23 mouse cellular contexts compared by ENCODE assay signal in genomic region chr17:27781059-27781687, GRCm38 (mm10). TPM values are rescaled to one million over a fixed set of nuclear protein-coding genes. Genes with fewer than 3 reads are reported as not detected.
DNase-seq lines count a peak whose midpoint lies in the region; ATAC-seq lines count a peak whose summit lies in the region.
"Had no signal": no experiment of that assay in that cellular context is flagged by ENCODE, and none has a peak within 500 bp of the region (broad histone marks: within the 10 kb centered on the region; RNA-seq: fewer than 3 reads in every experiment).

No protein-coding gene starts in this region.

- H3K79me2 ChIP-seq in macrophage (ENCODE audit: inconsistent target), result peaks cover 100% of the 10 kb centered on the region

- no peak overlapping the region for H3K9ac ChIP-seq in heart, embryonic 12.5 days
- H3K9ac ChIP-seq: forebrain, embryonic 15.5 days; limb, embryonic 15.5 days; neural tube, embryonic 12.5 days had no signal

- H3K4me1 ChIP-seq in heart, embryonic 12.5 days (replicated peaks), result peaks cover 38% of the 10 kb centered on the region
- H3K4me1 ChIP-seq: forebrain, embryonic 15.5 days; limb, embryonic 15.5 days; neural tube, embryonic 12.5 days had no signal

- H3K4me2 ChIP-seq in heart, embryonic 12.5 days, result no peak overlapping the region
- H3K4me2 ChIP-seq: forebrain, embryonic 15.5 days; limb, embryonic 15.5 days; neural tube, embryonic 12.5 days had no signal

- 62% methylated on average over 5 of the region's 5 CpGs for WGBS in heart, embryonic 12.5 days
- 90% methylated on average over 5 of the region's 5 CpGs for WGBS in macrophage (ENCODE audit: missing documents)

- H3K36me3 ChIP-seq in heart, embryonic 12.5 days, result peaks cover 40% of the 10 kb centered on the region
- peaks cover 24% of the 10 kb centered on the region for H3K36me3 ChIP-seq in macrophage (ENCODE audit: inconsistent target)

- no peak for ATAC-seq in heart, embryonic 12.5 days (ENCODE audit: insufficient number of reproducible peaks, low FRiP score)
- ATAC-seq: CD4-positive, CD25-positive, alpha-beta regulatory T cell, adult 4 months; forebrain, embryonic 15.5 days had no signal

- H3K4me3 ChIP-seq in heart, embryonic 12.5 days, result no peak overlapping the region
- H3K4me3 ChIP-seq in macrophage (ENCODE audit: inconsistent target), result no peak overlapping the region
- H3K4me3 ChIP-seq: forebrain, embryonic 15.5 days; gastrocnemius, adult 2 months; limb, embryonic 15.5 days; midbrain, embryonic 10.5 days; neural tube, embryonic 12.5 days had no signal

- no peaks in the 10 kb centered on the region for H3K27me3 ChIP-seq in heart, embryonic 12.5 days (replicated peaks)
- H3K27me3 ChIP-seq: forebrain, embryonic 15.5 days; limb, embryonic 15.5 days; neural tube, embryonic 12.5 days had no signal

- peak overlapping the region; percentile 23; the same call in 1 of the 2 replicates for H3K27ac ChIP-seq in heart, embryonic 12.5 days (ENCODE audit: poor library complexity, severe bottlenecking)
- H3K27ac ChIP-seq in macrophage, result 0 out of 2 replicates have a peak overlapping the region, but pooled peaks have one; percentile 37
- H3K27ac ChIP-seq: forebrain, embryonic 15.5 days; gastrocnemius, adult 2 months; limb, embryonic 15.5 days; midbrain, embryonic 10.5 days; neural tube, embryonic 12.5 days had no signal

- H3K9me3 ChIP-seq in heart, embryonic 12.5 days (replicated peaks), result no peaks in the 10 kb centered on the region
- H3K9me3 ChIP-seq: forebrain, embryonic 15.5 days; limb, embryonic 15.5 days; midbrain, embryonic 10.5 days; neural tube, embryonic 12.5 days had no signal

- no peak for DNase-seq in heart, adult 9 months (ENCODE audit: low spot score in 2 of 2)
- DNase-seq in 416B (ENCODE audit: low read depth) (peak; percentile 74), NIH3T3 (ENCODE audit: low read depth) (peak; percentile 66)
- DNase-seq in B cell, adult 2 months, result no peak
- DNase-seq in urinary bladder, postnatal 25 days (ENCODE audit: low spot score), result no peak
- DNase-seq: cerebellum, adult 11 months; cerebellum, postnatal 14 days; gastrocnemius, adult 2 months; kidney, adult 9 months; kidney, postnatal 4 days; lung, postnatal 14 days; thymus, postnatal 25 days had no signal

RNA-seq across cellular contexts. Expression of gene D17Wsu92e, which starts 39.3 kb away (rescaled TPM):
- 14.8 and 15.1 TPM in 2 replicates for polyA plus RNA-seq in heart, embryonic 12.5 days (2016; fragmentation: Nextera tagmentation; extraction: Ambion mirVana)
- total RNA-seq in macrophage (2018; cell fraction: chromatin; rRNA removed), result 100 to 1,000 TPM in 20 of 26 experiments, 10 to 100 TPM in 6; 40.2 to 258 (median 128) TPM
- 100 to 1,000 TPM in 25 of 26 experiments, 10 to 100 TPM in 1; 97.7 to 203 (median 138) TPM for total RNA-seq in macrophage (2018; cell fraction: cytosol; rRNA removed)
- 100 to 1,000 TPM in 21 of 26 experiments, 10 to 100 TPM in 5; 64.2 to 259 (median 158) TPM for total RNA-seq in macrophage (2018; cell fraction: nucleus; rRNA removed)
- polyA plus RNA-seq in macrophage (2018), result 79.5 to 101 TPM (median 86.2 TPM) in 3 replicates

RNA-seq across cellular contexts. Expression of gene Spdef, which starts 52.4 kb away (rescaled TPM):
- 0.18 TPM in 1 of 2 replicates, not detected in the other for polyA plus RNA-seq in heart, embryonic 12.5 days (2016; fragmentation: Nextera tagmentation; extraction: Ambion mirVana)
- total RNA-seq in macrophage (2018; cell fraction: chromatin; rRNA removed), result 1 to 10 TPM in 4 of 26 experiments, under 1 TPM in 8, not detected in 14; 0.46 to 3.0 (median 0.84) TPM
- not detected for total RNA-seq in macrophage (2018; cell fraction: cytosol; rRNA removed)
- total RNA-seq in macrophage (2018; cell fraction: nucleus; rRNA removed), result 1 to 10 TPM in 1 of 26 experiments, under 1 TPM in 3, not detected in 22; 0.27 to 1.0 (median 0.43) TPM
- polyA plus RNA-seq in macrophage (2018), result not detected in 3 replicates
- total RNA-seq: gastrocnemius, adult 2 months; granulocyte monocyte progenitor cell, adult 5-6 weeks; hematopoietic stem cell, adult 5-6 weeks; layer of hippocampus, postnatal 25 days; MEL had no signal
- polyA plus RNA-seq: CD4-positive, CD25-positive, alpha-beta regulatory T cell, adult 4 months had no signal

RNA-seq across cellular contexts. Expression of gene Snrpc, which starts 56.8 kb away (rescaled TPM):
- polyA plus RNA-seq in heart, embryonic 12.5 days (2016; fragmentation: Nextera tagmentation; extraction: Ambion mirVana), result 221 and 222 TPM in 2 replicates
- total RNA-seq in macrophage (2018; cell fraction: chromatin; rRNA removed), result 10 to 100 TPM in 23 of 26 experiments, 1 to 10 TPM in 3; 7.2 to 35.6 (median 18.9) TPM
- total RNA-seq in macrophage (2018; cell fraction: cytosol; rRNA removed), result 100 to 1,000 TPM in 4 of 26 experiments, 10 to 100 TPM in 22; 66.0 to 112 (median 87.7) TPM
- total RNA-seq in macrophage (2018; cell fraction: nucleus; rRNA removed), result 10 to 100 TPM in 23 of 26 experiments, 1 to 10 TPM in 3; 7.8 to 37.8 (median 25.3) TPM
- polyA plus RNA-seq in macrophage (2018), result 84.2 to 113 TPM (median 89.9 TPM) in 3 replicates

Comparison
In these comparisons a context has a peak if more than half of its experiments do, and no peak if none do; other contexts are left out.
1. DNase-seq: peak in 416B (single experiment) and NIH3T3 (single experiment); none in heart, adult 9 months (0 of 2), B cell, adult 2 months (0 of 2) and urinary bladder, postnatal 25 days (single experiment).